Mouse (Mus musculus) kidney, postnatal 25 days (tissue): ENCODE results near the gene Rnf180.

Experiments
- DNase-seq, 2 experiments: peaks; one replicate each; pipeline ENCODE4 v3.0.0; 2021; ENCODE audit warnings: mixed read lengths in 2 of 2

Gene Rnf180

DNA sequence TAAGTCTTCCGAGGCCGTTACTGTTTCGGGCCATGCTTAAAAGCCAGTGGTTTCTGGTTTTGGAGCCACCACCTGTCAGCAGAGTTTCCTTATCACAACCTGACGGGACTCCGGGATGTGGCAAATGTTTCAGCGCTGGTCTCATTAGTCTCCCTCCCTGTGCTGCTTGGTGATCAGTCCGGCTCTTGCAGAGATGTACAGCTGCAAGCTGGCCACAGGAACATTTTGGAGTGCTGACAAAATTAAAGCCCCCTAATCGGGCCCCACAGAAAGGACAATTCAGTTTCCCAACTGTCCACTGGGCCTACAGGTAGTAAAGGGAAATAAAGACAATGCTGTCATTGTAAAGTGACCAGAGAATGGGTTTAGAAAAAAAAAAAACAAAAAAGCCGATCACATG lies 44.4 kb downstream of the Rnf180 start:
- no peak for DNase-seq

DNA sequence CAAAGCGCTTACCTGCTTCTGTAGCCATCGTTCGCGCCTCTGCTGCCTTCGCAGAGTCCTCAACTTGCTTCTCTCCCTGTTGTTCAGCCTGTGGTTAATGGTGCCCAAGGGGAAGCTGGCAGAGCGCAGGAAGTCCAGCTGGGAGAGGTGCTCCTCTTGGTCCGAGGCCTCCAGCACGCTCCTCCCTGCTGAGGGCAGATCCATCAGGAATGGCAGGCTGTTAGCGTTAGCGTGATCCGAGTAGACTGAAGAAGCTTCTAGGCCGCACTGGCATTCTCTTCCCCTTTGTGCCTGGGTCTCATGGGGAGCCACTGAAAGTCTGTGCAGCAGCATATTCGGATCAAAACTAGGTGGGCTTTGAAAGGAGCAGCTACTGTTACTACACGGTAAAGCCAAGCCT lies 45.0 kb downstream of the Rnf180 start:
- DNase-seq, result no peak

DNA sequence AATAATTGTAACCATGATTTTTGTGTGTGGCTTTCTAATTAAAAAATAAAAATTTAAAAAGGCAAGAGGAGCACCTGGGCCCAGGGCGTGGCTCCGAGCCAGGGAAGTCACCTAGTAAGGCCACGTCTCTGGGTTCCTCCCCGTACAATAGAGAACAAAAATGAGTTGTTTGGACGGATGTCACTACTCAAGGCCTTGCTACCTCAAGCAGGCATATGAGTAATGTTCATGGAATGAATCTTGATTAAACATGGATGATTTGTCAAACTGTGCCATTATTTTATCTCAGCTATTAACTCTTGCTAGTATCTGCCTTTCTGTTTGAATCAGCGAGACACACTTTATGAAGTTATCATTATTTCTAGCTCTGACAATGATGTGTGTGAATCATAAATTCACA lies 46.9 kb downstream of the Rnf180 start:
- DNase-seq, result no peak

DNA sequence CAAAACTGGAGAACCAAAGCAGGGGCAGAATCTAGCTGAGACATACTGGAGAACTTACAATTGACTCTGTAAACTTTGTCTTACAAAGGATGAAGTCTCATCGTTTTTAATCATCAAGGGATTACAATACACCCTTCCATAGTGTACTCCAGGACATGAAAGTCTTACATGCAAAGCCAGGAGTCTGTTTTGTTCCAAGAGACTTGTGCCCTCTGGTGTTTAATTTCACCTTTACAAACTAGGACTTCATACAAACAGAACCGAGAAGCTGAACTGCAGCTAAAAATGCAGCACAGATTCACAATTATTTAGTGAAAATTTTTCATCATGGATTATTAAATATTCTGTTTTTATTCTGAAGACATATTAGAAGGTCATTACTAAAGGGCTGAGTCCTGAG lies 53.8 kb downstream of the Rnf180 start:
- no peak for DNase-seq

DNA sequence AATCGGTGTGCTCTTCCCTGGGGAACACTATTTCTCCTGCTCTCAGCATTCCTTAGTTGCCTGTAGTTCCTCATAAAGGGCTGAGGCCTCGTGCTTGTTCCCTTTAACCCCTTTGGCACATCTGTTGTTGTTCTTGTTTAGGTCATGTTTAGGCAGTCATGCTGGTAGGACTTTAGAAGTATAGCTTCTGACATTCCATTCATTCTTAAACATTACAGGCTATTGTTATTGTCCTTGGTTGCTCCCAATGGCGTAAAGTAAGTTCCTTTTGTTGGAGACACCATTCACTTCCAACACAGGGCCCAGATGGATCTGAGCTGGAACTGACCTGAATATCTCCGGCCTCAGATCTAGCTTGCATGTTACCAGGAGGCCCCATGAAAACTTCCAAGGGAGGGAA lies 67.5 kb downstream of the Rnf180 start:
- DNase-seq, result no peak

DNA sequence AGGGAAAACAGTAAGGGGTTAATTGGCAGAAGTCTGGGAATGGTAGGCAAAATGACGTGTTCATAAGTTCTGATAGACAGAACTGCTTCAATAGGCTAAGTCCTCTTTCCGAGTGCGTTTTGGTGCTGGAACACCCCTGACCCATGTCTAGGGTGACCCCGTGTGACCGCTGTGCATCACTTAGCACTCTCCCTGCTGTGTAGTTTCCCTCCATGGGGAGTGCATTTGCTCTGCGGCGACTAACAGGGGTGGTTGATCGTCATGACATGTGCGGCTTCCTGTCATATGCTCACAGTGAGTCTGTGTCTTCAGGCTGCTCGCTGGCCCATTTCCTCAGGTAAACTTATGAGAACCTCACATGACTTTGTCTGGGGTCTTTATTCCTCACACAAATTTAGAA lies 70.6 kb downstream of the Rnf180 start:
- DNase-seq, result no peak

DNA sequence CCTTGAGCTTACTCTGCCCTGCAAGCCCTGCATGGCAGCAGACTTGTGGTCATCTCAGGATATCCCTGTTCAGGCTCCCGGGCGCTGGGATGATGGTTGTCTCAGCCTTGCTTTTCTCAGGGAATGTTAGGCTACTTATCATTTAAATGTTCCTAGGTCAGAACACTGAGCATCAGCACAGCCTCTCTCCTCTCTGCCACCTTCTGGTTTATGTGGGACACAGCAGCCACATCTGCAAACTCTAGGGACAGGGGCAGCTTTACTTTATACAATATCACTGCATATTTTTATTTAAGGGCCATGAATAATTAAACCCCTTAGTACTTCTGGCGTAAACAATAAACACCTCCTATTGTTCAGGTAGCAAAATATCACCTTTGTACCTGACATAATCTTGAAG lies 71.5 kb downstream of the Rnf180 start:
- no peak for DNase-seq

DNA sequence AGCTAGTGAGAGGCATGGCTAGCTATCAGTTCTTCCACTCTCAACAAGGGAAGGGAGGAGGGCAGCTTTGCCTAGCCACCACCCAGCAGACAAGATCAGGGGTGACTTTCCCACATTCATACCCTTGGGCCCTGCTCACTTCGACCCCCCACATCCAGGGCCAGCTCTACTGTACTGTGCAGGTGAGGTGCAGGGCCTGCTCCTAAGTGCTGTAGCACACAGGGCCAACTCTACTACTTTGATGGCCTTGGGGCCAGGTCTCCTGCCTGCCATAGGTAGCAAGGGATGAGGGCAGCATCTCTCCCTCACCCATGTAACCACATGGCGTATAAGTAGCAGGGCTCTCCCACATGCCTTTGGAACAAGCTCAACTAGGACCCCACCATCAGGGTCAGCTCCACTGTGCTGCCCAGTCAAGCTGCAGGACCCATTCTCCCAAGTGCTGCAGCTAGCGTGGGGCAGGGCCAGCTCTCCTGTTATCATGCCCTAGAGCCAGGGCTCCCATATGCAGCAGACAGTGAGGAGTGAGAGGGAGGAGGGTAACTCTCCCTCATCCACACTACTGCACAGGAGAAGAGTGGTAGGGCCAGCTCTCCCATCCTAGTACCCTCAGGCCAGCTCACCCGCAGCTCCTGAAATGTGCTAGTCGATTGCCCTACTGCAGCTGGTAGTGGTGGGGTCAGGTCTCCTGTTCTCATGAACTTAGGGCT lies 72.4 kb downstream of the Rnf180 start:
- no peak for DNase-seq

DNA sequence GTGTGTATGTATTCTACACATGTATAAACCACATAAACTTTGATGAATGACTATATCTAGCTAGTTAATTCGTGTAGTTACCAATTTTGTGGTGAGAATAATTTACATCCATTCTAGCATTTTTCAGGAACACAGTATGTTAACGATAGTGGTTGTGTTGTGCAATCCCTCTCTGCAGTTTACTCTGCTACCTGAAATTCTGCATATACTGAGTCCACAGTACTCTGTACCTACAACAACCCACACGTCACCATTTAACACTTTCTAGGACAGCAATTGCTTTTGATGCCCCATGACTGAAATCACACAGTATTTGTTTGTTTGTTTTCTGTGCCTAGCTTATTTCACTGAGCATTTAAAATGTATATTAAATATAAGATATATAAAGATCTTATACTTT lies 83.9 kb downstream of the Rnf180 start:
- no peak for DNase-seq

DNA sequence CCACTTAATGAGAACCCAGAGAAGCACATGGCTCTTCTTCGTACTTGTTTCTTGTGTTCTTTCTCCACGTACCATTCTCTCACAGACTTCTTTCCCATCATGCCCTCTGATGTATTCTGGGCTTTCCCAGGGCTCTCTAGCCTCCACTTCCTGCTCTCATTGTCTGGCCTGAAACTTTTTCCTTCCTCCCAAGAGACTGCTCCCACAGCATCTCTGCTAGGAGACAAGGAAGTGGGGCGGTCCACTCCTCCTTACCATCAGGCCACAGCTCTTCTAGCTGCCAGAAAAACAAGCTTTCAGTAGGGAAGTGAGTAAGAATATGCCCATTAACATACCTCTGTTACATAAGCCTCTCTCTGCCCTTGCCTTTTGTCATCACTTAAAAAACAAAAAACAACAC lies 90.8 kb downstream of the Rnf180 start:
- DNase-seq, result no peak

DNA sequence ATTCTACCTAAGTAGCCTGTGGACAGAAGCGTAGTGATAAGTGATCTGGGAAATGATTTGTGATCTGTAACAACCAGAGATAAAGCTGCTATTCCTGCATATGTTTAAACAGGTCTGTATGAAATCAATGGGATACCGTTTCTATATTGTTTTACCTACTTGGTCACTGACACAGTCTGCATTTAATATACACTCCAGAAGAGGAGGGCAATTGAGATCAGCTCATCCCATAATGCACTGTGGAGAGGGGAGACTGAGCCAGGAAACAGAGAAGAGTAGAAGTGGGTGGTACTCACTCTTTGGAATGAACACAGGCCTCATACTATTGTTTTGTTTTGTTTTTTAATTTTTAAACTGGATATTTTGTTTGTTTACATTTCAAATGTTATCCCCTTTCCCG lies 96.0 kb downstream of the Rnf180 start:
- DNase-seq, result no peak

DNA sequence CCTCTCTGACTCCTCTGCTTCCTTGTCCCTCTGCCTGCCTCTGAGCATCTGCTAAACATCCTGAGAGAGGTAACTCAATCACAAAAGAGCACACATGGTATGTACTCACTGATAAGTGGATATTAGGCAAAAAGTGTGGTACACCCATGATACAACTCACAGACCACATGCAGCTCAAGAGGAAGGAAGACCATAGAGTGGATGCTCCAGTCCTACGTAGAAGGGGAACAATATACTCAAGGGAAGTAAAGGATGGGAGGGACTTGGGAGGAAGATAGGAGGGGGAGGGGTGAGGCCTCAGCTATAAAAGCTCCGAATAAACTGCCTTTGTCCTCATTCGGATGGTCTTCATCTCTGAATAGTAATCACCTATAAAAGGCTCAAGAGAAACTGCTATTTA lies 96.6 kb downstream of the Rnf180 start:
- no peak for DNase-seq

DNA sequence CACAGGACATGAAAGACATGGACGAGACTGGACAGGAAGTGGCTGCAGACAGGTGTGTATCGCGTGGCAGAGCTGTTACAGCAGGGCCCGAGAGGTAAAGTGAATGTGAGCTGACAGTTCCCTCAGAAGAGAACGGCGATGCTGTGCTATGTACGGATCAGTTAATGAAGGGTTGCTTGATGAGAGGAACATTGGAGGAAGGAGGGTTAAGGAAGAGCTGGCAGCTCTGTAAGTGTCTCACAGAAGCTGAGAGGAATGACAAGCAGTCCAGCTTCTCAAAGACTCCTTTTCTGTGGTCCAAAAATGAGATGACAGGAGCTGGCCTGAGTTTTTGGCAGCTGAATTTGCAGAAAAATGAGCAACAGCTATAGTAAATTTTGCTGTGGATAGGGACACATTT lies 101.0 kb downstream of the Rnf180 start:
- no peak for DNase-seq

DNA sequence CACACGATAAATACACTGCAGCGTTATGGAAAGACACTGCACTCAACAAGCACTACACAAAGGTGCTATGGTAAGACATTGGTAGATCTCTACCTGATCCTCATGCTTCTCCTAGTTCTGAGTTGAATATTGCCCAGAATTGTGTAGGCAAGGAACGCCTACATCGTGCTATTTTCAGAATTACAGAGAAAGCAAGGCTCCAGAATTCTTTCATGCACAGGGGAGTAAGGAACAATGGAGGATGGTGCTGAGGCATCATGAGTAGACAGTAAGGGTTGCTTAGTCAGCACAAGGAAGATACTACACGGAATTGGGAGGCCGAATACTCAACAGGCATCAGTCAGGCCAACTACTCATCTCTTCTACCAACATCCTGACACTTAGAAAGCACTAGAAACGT lies 105.9 kb downstream of the Rnf180 start:
- DNase-seq, result no peak

DNA sequence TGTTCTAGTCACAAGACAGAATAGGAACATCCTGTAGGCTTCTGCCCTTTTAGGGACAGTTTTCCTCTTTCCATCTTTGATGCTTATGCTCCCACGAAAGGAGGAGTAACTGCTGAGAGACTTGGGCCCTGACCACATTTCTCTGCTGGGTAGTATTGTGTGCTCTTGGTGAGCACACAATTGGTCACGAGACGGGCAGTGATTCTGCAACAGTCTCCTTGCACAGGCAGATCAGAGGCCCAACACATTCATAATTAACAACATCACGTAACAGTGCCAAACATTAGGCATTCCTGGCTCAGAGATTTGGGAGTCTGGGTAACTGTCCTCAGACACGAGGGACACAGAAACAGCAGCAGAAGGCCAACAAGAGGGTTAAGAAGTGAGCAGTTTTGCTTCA lies 113.8 kb downstream of the Rnf180 start:
- no peak for DNase-seq

DNA sequence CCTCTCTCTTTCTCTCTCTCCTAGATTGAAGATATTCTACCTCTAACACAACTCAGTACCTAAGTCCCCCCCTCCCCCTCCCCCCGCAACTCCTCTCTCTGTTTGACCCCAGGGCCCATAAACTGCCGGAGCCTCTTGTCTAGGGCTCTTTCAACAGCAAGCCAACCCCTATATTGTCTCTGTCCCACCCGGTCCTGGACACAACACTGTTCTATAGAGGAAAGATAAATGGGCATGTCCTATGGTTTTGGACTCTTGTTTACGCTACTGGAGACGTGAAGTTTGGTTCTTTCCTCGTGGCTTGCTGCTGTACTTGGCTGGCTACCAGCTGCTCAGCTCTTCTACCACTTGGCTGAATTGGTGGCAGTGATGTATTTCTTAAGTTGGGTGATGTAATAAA lies 129.2 kb downstream of the Rnf180 start:
- DNase-seq, result no peak

DNA sequence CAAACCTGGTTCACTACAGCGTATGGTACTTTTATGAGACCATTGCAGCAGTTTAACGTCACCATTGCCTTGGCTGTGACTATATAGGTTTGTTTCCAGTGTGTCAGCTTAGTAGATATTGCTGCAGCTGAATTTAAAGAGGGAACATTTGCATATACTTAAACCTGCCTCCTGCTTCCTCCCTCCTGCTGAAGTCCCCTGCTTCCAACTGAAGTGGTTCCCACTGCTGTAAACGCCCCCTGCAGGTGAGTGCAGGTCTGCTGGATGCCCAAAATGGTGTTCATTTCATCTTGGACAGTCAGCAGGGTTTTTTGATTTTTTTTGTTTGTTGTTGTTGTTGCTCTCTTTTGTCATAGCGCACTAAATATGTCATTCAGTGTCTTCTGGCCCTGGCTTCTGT lies 140.7 kb downstream of the Rnf180 start:
- DNase-seq, result peak in 1 of 2 experiments; percentile 39

DNA sequence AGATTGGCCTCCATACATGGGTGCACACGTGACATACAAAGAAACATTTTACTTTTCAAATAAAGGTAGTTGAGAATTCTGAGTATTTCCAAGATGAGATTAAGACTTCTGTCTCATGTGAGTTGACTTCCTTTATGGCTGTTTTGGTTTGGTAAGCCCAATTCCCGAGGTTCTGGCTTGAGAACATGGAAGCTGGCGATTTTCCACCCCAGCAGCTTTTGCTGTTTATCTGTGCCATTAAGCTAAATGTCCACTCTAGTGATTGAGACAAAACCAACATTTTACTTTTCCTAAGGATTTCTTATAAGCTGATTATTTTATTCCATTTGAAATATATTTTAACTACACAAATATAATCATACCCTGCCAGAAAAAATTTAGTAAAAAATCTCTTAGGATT lies 144.6 kb downstream of the Rnf180 start:
- no peak for DNase-seq

DNA sequence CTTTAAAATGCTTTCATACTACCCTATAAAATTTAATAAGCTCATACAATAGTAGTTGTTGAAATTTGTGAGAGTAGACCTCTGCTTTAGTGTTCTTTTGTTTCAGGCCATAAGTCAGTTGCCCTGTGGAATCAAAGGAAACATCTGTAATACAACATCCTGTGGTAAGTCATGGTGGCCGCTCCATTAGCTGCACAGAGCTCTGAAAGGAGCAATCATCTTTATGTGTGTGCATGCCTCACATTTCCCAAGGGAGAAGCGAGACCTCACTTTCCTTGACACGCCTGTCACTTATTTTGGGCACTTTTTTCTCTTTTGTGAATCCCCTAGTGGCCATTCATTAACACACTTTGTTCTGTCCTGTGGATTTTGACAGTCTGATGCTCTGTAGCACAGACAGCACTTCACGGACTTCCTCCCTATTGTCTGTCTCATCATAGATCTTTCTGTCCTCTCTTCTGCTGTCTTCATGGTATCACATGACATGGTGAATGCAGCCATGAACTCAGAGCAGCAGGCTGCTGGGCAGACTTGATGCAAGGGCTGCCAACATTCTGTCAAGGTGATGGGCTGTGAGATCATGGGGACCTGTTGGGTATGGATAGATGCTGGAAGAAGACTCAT lies 146.7 kb downstream of the Rnf180 start:
- no peak for DNase-seq

DNA sequence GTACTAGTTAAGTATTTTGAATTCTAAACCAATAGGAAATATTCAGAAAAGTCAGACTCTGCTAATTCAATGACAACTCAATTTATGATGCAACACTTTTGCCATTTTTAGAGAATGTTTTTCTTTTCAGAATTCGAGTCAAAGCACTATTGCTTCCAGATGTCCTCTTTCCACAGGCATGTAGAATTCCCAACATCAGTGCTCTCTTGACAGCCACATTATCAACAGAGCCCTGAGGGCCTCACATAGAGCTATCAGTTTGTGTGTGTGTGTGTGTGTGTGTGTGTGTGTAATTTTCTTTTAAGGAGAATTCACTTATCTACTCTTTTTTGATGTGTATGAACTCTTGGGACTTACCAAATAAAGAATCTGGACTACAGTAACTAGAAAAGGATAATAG lies 147.8 kb downstream of the Rnf180 start:
- no peak for DNase-seq

DNA sequence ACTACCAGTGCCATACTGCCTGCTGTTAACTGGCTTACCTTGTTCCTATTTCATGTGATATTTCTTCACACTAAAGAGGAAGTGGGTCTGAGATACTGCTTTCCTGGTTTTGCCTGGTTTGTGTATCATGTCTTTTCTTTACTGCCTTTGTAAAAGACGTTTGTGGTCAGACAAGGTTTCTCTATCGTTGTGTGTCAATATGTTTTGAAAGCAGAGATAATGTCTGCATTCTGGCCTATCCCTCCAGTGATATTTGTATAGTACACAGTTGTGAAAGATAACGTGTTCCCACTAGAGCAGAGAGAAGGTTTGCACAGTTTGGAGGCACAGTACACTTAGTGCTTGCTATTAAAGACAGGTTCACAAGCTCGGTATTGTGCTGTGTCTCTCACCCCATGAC lies 154.7 kb downstream of the Rnf180 start:
- DNase-seq, result no peak

DNA sequence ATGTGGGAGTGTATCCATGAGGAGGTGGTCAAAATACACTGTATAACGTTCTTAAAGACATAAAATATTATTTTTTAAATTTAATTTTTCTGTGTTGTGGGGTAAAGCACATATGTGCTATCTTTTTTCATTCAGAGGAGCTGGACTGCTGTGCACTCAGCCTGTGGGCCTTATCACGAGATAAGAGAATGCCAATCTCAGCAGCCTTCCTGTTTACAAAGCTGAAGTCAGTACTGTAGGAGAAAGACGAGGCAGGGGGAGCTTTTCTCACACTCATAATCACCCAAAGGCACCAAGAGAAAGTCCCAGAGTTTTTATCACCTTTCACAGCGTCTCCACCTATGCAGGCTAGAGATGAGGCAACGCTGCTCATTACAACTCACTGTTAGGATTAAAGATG lies 160.2 kb downstream of the Rnf180 start:
- DNase-seq, result no peak

DNA sequence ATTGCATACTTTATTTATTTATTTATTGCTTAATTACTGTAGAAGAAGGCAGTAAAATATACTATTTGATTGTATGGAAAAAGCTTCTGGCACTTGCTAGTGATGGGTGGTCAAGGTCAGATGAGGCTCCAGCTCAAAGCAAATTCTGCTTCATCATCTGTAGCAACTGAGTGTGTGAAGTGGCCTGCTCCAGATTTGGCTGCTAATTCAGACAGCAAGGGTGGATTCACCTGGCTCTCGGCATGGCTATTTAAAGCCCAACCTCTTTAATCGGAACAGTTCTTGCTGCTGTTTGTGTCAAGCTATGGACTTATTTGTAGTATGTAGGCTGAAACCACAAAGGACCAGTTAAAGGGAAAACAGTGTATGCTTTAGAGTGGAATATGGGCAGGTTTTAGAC lies 161.8 kb downstream of the Rnf180 start:
- DNase-seq, result no peak

DNA sequence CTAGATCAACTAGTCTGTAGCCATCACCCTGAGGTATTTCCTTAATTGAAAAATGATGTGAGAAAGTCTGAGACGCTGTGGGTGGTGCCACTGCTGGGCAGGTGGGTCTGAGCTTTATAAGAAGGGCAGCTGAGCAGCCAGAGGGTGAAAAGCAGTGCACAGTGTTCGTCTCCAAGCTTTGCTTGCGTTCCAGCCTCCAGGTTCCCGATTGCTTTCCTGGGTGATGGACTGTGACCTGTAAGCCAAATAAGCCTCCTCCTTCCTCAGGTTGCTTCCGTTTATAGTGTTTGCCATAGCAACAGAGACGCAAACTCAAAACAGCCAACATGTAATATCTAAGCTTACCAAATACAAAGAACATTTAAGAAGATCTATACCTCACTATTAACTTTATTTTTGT lies 162.2 kb downstream of the Rnf180 start:
- DNase-seq, result no peak

DNA sequence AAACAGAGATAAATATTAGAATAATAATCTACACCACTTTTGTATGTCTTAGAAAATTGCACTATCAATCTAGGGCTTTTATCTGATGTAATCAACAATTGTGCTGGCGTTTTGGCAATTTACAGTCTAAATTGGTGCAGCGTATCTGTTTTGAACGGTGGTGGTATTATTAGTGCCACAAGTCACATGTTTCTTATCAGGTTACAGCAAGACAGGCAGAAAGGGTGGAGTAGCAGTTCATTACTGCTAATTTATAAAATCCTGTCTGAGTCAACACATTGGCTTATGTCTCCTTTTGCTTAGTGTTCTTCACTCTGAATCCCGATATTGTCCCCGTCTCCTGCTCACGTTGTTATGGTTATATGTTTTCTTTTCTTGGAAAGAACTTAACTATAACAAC lies 164.5 kb downstream of the Rnf180 start:
- DNase-seq, result no peak
